Mouse (Mus musculus): ENCODE data around the gene Gm17026. TPM values are rescaled to one million over a fixed set of nuclear protein-coding genes. Genes with fewer than 3 reads are reported as not detected.

The Gm17026 gene
- not detected in 2 replicates for polyA plus RNA-seq (2021; fragmentation: Nextera tagmentation)
- long read RNA-seq, experiment 1: 0 reads
- long read RNA-seq, experiment 2: 0 reads

DNA sequence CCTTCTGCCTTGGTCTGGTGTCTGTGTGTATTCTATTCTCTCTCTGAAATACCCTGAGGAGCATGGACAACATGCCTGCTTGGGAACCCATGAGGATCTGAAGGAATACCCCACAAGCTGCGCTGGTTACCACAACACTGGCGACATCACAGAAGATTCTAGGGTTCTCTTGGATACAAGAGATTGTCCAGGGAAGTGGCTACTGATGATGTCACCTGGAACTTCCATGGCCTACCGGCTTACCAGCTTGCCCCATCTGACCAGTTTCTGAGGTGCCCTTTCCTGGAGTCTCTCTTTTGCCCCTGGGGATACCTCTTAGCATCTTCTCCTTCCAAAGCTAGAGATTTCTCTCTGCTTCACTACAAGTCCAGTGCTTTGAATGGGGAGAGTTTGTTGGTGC, at the start of gene Gm17026:
Gm17026 (minus strand) TSS at position 101 of the 400 bp plus-strand sequence.

DNA sequence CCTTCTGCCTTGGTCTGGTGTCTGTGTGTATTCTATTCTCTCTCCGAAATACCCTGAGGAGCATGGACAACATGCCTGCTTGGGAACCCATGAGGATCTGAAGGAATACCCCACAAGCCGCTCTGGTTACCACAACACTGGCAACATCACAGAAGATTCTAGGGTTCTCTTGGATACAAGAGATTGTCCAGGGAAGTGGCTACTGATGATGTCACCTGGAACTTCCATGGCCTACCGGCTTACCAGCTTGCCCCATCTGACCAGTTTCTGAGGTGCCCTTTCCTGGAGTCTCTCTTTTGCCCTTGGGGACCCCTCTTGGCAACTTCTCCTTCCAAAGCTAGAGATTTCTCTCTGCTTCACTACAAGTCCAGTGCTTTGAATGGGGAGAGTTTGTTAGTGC, 37.4 kb upstream of the Gm17026 start, which contains the start of gene Gm9611:
Gm9611 (minus strand) TSS at position 101 of the 400 bp plus-strand sequence.

Small RNA genes lying within 50 kb of the gene (microRNA-seq; reads per million reads assigned to microRNA genes)
- gene Gm25208 (not detected), gene Gm25892 (not detected)

Other genes with a start within 250 kb of the Gm17026 start
- not detected in 2 replicates for gene Gm7951, start 142.7 kb downstream of the Gm17026 start, polyA plus RNA-seq (2021; fragmentation: Nextera tagmentation)
- not detected in 2 replicates for gene Gm17027, start 97.4 kb downstream of the Gm17026 start, polyA plus RNA-seq (2021; fragmentation: Nextera tagmentation)
- not detected in 2 replicates for gene Gm3573, start 69.3 kb downstream of the Gm17026 start, polyA plus RNA-seq (2021; fragmentation: Nextera tagmentation)
- gene Gm9611, start 37.3 kb upstream of the Gm17026 start, polyA plus RNA-seq (2021; fragmentation: Nextera tagmentation): not detected in 2 replicates
- not detected in 2 replicates for gene Gm7995, start 50.2 kb upstream of the Gm17026 start, polyA plus RNA-seq (2021; fragmentation: Nextera tagmentation)
- gene Gm8005, start 179.6 kb upstream of the Gm17026 start, polyA plus RNA-seq (2021; fragmentation: Nextera tagmentation): not detected in 2 replicates
- gene Gm8011, start 203.8 kb upstream of the Gm17026 start, polyA plus RNA-seq (2021; fragmentation: Nextera tagmentation): not detected in 2 replicates
- not detected in 2 replicates for gene Gm8020, start 242.3 kb upstream of the Gm17026 start, polyA plus RNA-seq (2021; fragmentation: Nextera tagmentation)

Measured in layer of hippocampus, adult 6 months (tissue).